Mouse (Mus musculus): ENCODE measurements around the gene Sgta. TPM values are rescaled to one million over a fixed set of nuclear protein-coding genes. Genes with fewer than 3 reads are reported as not detected.
A peak's percentile ranks its signal among the peaks of the same experiment; 100 is the strongest.

The Sgta gene
- polyA plus RNA-seq (2012; ENCODE audit: insufficient read depth, insufficient read length, missing spikeins): 58.5 and 66.8 TPM in 2 replicates

DNA sequence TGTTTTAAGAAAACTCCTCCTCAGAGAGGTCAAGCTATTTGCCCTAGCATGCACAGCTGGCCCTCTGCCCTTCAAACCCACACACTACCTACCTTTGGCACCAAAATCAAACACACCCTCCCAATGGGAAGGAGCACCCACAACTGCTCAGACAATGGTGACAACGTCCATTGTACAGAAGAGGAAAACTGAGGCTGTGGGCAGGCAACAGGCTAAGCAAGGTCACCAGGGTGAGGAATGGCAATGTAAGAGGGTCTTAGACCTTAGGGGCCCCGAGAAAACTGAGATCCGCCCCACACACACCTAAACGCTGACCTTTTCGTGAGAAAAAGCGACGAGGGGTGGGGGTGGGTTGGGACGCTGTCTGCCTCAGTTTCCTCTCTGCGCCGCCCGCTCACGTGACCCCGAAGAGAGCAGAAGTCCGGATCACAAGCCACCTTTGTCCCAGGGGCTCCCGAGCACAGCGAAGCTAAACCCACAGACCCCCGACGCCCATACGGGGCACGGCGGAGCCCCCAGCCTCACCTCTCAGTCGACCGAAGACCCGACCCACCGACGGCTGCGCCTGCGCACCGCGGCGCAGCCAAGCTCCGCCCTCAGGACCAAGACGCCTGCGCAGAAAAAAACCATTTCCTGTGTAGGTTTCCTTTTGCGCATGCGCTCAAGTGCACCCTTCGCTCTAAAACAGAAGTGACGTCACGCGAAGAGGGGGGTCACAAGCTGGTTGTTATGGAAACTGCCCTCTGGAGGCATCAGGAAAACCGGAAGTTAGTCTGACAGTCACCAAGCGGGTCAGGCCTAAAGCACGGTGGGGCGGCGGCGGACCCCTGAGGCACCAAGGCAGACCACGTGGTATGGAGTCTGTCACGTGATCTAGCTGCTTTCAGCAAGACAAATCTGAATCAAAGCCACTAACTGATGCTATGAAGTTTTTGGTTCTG is at the start of gene Sgta:
TSS of gene Sgta (minus strand) at position 579 of the 941 bp plus-strand sequence.
- TF ChIP-seq CTCF (IDR thresholded peaks at IDR 0.05; ENCODE audit: low read depth, low read length): no peak
- TF ChIP-seq POLR2A (IDR thresholded peaks at IDR 0.05; ENCODE audit: borderline replicate concordance, low read depth, low read length): no peak
- Histone ChIP-seq H3K4me3 (ENCODE audit: insufficient read depth, low read length) (peak within 1 kb of the TSS; percentile 98), H3K4me1 (ENCODE audit: control insufficient read depth, insufficient read depth, low read length) (peaks cover 8% of the 10 kb centered on the region; the same call in 1 of the 2 replicates), H3K27ac (ENCODE audit: insufficient read depth, low read depth, low read length) (peak within 1 kb of the TSS; percentile 40)

- H3K4me1 ChIP-seq (ENCODE audit: control insufficient read depth, insufficient read depth, low read length): peaks cover 27% of the 10 kb centered on the region
- peak overlapping the region; percentile 79 for H3K4me3 ChIP-seq (ENCODE audit: insufficient read depth, low read length)
Measured at GRCm38 (mm10) chr10:81106113-81106721, 46.2 kb upstream of the Sgta start.

GRCm38 (mm10) chr10:81105565-81106112 is 45.7 kb upstream of the Sgta start, which contains the start of gene Map2k2:
Map2k2 (plus strand) TSS chr10:81105915.
- Histone ChIP-seq H3K4me3 (ENCODE audit: insufficient read depth, low read length) (peak within 1 kb of the TSS; percentile 79), H3K27ac (ENCODE audit: insufficient read depth, low read depth, low read length) (peak within 1 kb of the TSS; percentile 87), H3K4me1 (ENCODE audit: control insufficient read depth, insufficient read depth, low read length) (peaks cover 24% of the 10 kb centered on the region)
- TF ChIP-seq POLR2A (IDR thresholded peaks at IDR 0.05; ENCODE audit: borderline replicate concordance, low read depth, low read length) (peak; percentile 87), CTCF (IDR thresholded peaks at IDR 0.05; ENCODE audit: low read depth, low read length) (no peak)

More at GRCm38 (mm10) chr10:81106113-81106721, 46.2 kb upstream of the Sgta start:
- TF ChIP-seq POLR2A (IDR thresholded peaks at IDR 0.05; ENCODE audit: borderline replicate concordance, low read depth, low read length): no peak
- no peak for TF ChIP-seq CTCF (IDR thresholded peaks at IDR 0.05; ENCODE audit: low read depth, low read length)
- H3K27ac ChIP-seq (ENCODE audit: insufficient read depth, low read depth, low read length): peak overlapping the region; percentile 87

DNA sequence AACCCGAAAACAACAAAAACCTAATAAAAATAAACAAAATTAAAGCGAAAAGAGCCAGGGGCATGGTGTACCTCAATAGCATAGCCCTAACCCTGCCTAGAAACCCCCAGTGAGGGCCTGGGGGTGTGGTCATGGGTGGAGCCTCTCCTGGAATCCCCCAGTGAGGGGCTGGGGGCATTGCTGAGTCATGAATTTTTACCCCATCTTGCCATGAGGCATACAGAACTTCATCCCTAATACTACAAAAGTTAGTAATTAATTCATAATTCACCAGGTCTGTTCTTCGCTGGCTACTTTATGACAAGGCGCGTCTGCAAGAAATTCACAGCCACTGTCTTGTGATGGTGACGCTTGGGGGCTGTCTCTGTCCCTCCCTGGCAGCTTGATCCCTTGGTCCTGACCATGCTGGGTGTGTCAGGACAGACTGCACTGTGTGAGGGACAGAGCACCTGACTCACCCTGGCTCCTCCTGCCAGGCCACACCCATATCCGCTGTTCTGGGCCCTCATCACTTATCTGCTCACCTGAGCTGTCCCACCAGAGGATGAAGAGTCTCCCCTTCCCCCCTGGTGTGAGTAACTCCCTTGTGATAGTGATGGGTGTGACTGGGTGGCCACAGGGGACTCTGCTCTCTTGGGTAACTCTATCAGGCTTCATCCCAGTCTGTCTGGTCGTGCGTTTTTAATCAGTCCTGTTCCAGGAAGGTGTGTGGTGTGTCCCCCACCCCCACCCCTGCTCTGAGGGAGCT is 35.1 kb upstream of the Sgta start:
- Histone ChIP-seq H3K4me1 (ENCODE audit: control insufficient read depth, insufficient read depth, low read length) (no peaks in the 10 kb centered on the region), H3K27ac (ENCODE audit: insufficient read depth, low read depth, low read length) (no peak overlapping the region), H3K4me3 (ENCODE audit: insufficient read depth, low read length) (no peak overlapping the region)
- TF ChIP-seq POLR2A (IDR thresholded peaks at IDR 0.05; ENCODE audit: borderline replicate concordance, low read depth, low read length): no peak
- no peak for TF ChIP-seq CTCF (IDR thresholded peaks at IDR 0.05; ENCODE audit: low read depth, low read length)

DNA sequence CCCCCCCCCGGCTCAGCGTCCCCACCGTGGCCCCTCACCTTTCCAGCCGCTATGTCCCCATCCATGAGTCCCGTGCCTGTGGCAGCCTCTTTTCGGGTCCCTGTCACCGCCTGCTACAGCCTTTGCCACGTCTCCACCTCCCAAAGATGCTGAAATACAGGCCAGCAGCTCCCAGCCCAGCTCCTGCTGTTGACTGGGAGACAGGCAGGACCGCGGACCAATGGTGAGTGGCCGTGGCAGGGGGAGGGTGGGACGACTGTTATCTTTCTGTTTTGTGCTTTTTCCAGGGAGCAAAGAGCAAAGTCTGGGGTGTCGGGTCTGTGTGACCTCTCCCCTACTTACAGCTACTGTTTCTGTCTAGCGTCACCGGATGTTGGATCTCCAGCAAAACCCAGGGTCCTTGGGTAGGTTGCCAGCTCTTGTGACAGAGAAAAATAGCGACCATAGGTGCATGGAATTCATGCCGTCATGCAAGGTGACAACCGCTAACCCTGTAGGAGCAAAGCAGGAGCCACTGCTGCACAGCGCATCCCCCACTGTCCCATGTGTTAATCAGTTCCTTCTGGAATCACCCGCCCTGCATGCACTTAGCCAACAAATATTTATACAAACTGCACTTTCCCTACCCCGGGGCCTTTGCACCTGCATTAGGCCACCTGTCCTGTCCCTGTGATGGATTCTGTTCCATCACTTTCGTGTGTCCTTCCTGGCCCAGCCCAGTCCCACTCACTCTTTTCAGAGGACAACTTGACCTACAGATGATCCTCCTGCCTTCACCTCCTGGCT is 32.7 kb upstream of the Sgta start:
- H3K27ac ChIP-seq (ENCODE audit: insufficient read depth, low read depth, low read length): no peak overlapping the region
- no peaks in the 10 kb centered on the region for H3K4me1 ChIP-seq (ENCODE audit: control insufficient read depth, insufficient read depth, low read length)
- TF ChIP-seq CTCF (IDR thresholded peaks at IDR 0.05; ENCODE audit: low read depth, low read length) (no peak), POLR2A (IDR thresholded peaks at IDR 0.05; ENCODE audit: borderline replicate concordance, low read depth, low read length) (no peak)
- H3K4me3 ChIP-seq (ENCODE audit: insufficient read depth, low read length): no peak overlapping the region

- Histone ChIP-seq H3K4me3 (ENCODE audit: insufficient read depth, low read length) (no peak overlapping the region), H3K4me1 (ENCODE audit: control insufficient read depth, insufficient read depth, low read length) (no peaks in the 10 kb centered on the region), H3K27ac (ENCODE audit: insufficient read depth, low read depth, low read length) (no peak overlapping the region)
- TF ChIP-seq POLR2A (IDR thresholded peaks at IDR 0.05; ENCODE audit: borderline replicate concordance, low read depth, low read length) (no peak), CTCF (IDR thresholded peaks at IDR 0.05; ENCODE audit: low read depth, low read length) (no peak)
Measured at GRCm38 (mm10) chr10:81090621-81091020, 30.6 kb upstream of the Sgta start.

DNA sequence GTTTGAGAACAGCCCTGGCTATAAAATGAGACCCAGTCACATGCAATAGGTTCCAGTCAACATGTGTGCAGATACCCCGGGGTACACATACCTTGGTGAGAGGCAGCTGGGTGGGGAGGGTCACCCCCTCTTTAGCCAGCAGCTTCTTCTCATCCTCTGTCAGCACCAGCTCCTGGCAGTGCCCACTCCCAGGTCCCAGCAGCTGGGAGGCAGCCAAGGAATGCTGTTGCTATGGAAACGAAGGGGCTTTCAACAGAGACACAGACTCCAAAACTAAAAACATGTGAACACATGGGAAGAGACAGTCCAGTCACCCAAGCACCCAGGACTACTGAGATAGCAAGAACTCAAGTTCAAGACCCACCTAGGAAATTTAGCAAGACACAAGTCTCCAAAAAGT is 29.2 kb upstream of the Sgta start:
- Histone ChIP-seq H3K4me1 (ENCODE audit: control insufficient read depth, insufficient read depth, low read length) (no peaks in the 10 kb centered on the region), H3K27ac (ENCODE audit: insufficient read depth, low read depth, low read length) (no peak overlapping the region), H3K4me3 (ENCODE audit: insufficient read depth, low read length) (no peak overlapping the region)
- TF ChIP-seq POLR2A (IDR thresholded peaks at IDR 0.05; ENCODE audit: borderline replicate concordance, low read depth, low read length) (no peak), CTCF (IDR thresholded peaks at IDR 0.05; ENCODE audit: low read depth, low read length) (no peak)

- Histone ChIP-seq H3K4me3 (ENCODE audit: insufficient read depth, low read length) (no peak overlapping the region), H3K27ac (ENCODE audit: insufficient read depth, low read depth, low read length) (no peak overlapping the region), H3K4me1 (ENCODE audit: control insufficient read depth, insufficient read depth, low read length) (no peaks in the 10 kb centered on the region)
- no peak for TF ChIP-seq POLR2A (IDR thresholded peaks at IDR 0.05; ENCODE audit: borderline replicate concordance, low read depth, low read length)
- 0 out of 2 replicates have a peak, but pooled peaks have one; percentile 5 for TF ChIP-seq CTCF (IDR thresholded peaks at IDR 0.05; ENCODE audit: low read depth, low read length)
Measured at GRCm38 (mm10) chr10:81087021-81087420, 27.0 kb upstream of the Sgta start.
